Mouse (Mus musculus): Measurements from ENCODE around the gene Pitpnm1. TPM values are rescaled to one million over a fixed set of nuclear protein-coding genes. Genes with fewer than 3 reads are reported as not detected.

The Pitpnm1 gene
- polyA plus RNA-seq, 1 experiment from 2014 or later, result 7.3 TPM

GRCm38 (mm10) chr19:4155223-4156072, 55.6 kb downstream of the Pitpnm1 start:
- ATAC-seq (ENCODE audit: low read depth), result no peak
- Histone ChIP-seq H3K36me3 (ENCODE audit: control insufficient read depth, insufficient read depth) (peaks cover 7% of the 10 kb centered on the region), H3K9ac (ENCODE audit: low read depth, low read length) (peak overlapping the region; percentile 33; the same call in 1 of the 2 replicates), H3K9me3 (replicated peaks; ENCODE audit: control insufficient read depth, low read length) (no peaks in the 10 kb centered on the region), H3K4me2 (ENCODE audit: low read depth, low read length) (0 out of 2 replicates have a peak overlapping the region, but pooled peaks have one; percentile 10), H3K27me3 (ENCODE audit: control insufficient read depth, insufficient read depth, low read depth, low read length) (no peaks in the 10 kb centered on the region), H3K27ac (ENCODE audit: low read length) (peak overlapping the region; percentile 31), H3K4me3 (ENCODE audit: low read depth, low read length) (peak overlapping the region; percentile 3), H3K4me1 (ENCODE audit: control insufficient read depth, low read depth, low read length) (peaks cover 9% of the 10 kb centered on the region)
- WGBS (ENCODE audit: insufficient replicate concordance), result 39% methylated on average over 6 of the region's 6 CpGs

GRCm38 (mm10) chr19:4156073-4156579, 56.3 kb downstream of the Pitpnm1 start:
- H3K27ac ChIP-seq (ENCODE audit: low read length), result no peak overlapping the region
- H3K4me3 ChIP-seq (ENCODE audit: low read depth, low read length), result no peak overlapping the region
- no peak overlapping the region for H3K9ac ChIP-seq (ENCODE audit: low read depth, low read length)
- H3K4me1 ChIP-seq (ENCODE audit: control insufficient read depth, low read depth, low read length), result peaks cover 9% of the 10 kb centered on the region
- peaks cover 10% of the 10 kb centered on the region for H3K36me3 ChIP-seq (ENCODE audit: control insufficient read depth, insufficient read depth)
- no peaks in the 10 kb centered on the region for H3K9me3 ChIP-seq (replicated peaks; ENCODE audit: control insufficient read depth, low read length)
- ATAC-seq (ENCODE audit: low read depth), result no peak
- H3K27me3 ChIP-seq (ENCODE audit: control insufficient read depth, insufficient read depth, low read depth, low read length), result no peaks in the 10 kb centered on the region
- WGBS (ENCODE audit: insufficient replicate concordance), result 64% methylated on average over 20 of the region's 20 CpGs
- H3K4me2 ChIP-seq (ENCODE audit: low read depth, low read length), result no peak overlapping the region

GRCm38 (mm10) chr19:4156771-4157170, 57.0 kb downstream of the Pitpnm1 start:
- no peak for ATAC-seq (ENCODE audit: low read depth)
- Histone ChIP-seq H3K27me3 (ENCODE audit: control insufficient read depth, insufficient read depth, low read depth, low read length) (no peaks in the 10 kb centered on the region), H3K4me1 (ENCODE audit: control insufficient read depth, low read depth, low read length) (peaks cover 10% of the 10 kb centered on the region), H3K9me3 (replicated peaks; ENCODE audit: control insufficient read depth, low read length) (no peaks in the 10 kb centered on the region), H3K27ac (ENCODE audit: low read length) (no peak overlapping the region), H3K4me2 (ENCODE audit: low read depth, low read length) (no peak overlapping the region), H3K36me3 (ENCODE audit: control insufficient read depth, insufficient read depth) (peaks cover 10% of the 10 kb centered on the region), H3K4me3 (ENCODE audit: low read depth, low read length) (no peak overlapping the region), H3K9ac (ENCODE audit: low read depth, low read length) (no peak overlapping the region)
- 82% methylated on average over 12 of the region's 12 CpGs for WGBS (ENCODE audit: insufficient replicate concordance)

DNA sequence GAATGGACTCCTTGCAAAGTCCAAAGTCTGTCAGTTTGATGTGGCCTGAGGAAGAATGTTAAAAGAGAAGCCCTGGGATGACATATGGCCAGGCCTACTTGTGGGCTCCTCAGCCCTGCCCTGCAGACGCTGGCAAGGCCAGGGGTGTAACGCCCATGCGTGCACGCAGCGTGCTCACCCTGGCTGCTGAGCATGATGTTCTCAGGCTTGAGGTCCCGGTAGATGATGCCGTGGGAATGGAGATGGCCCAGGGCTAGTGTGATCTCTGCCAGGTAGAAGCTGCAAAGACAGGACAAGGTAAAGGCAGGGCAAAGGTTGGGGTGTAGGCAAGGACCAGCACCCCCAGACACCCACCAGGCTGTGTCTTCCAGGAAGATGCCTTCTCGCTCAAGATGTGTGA, 59.3 kb downstream of the Pitpnm1 start:
- peaks cover 27% of the 10 kb centered on the region for H3K4me1 ChIP-seq (ENCODE audit: control insufficient read depth, low read depth, low read length)
- no peak for ATAC-seq (ENCODE audit: low read depth)
- WGBS (ENCODE audit: insufficient replicate concordance), result 87% methylated on average over 8 of the region's 8 CpGs
- no peaks in the 10 kb centered on the region for H3K27me3 ChIP-seq (ENCODE audit: control insufficient read depth, insufficient read depth, low read depth, low read length)
- no peak overlapping the region for H3K9ac ChIP-seq (ENCODE audit: low read depth, low read length)
- no peak overlapping the region for H3K4me2 ChIP-seq (ENCODE audit: low read depth, low read length)
- no peaks in the 10 kb centered on the region for H3K9me3 ChIP-seq (replicated peaks; ENCODE audit: control insufficient read depth, low read length)
- no peak overlapping the region for H3K27ac ChIP-seq (ENCODE audit: low read length)
- no peak overlapping the region for H3K4me3 ChIP-seq (ENCODE audit: low read depth, low read length)
- H3K36me3 ChIP-seq (ENCODE audit: control insufficient read depth, insufficient read depth), result peaks cover 10% of the 10 kb centered on the region

- Histone ChIP-seq H3K27me3 (ENCODE audit: control insufficient read depth, insufficient read depth, low read depth, low read length) (no peaks in the 10 kb centered on the region), H3K36me3 (ENCODE audit: control insufficient read depth, insufficient read depth) (peaks cover 9% of the 10 kb centered on the region), H3K27ac (ENCODE audit: low read length) (peak within 1 kb of the TSS; percentile 47), H3K4me3 (ENCODE audit: low read depth, low read length) (peak within 1 kb of the TSS; percentile 77), H3K9me3 (replicated peaks; ENCODE audit: control insufficient read depth, low read length) (no peaks in the 10 kb centered on the region), H3K4me1 (ENCODE audit: control insufficient read depth, low read depth, low read length) (peaks cover 32% of the 10 kb centered on the region), H3K9ac (ENCODE audit: low read depth, low read length) (peak within 1 kb of the TSS; percentile 79), H3K4me2 (ENCODE audit: low read depth, low read length) (peak within 1 kb of the TSS; percentile 66)
- ATAC-seq (ENCODE audit: low read depth), result peak; percentile 84
- WGBS (ENCODE audit: insufficient replicate concordance), result 7% methylated on average over 42 of the region's 42 CpGs
These were observed 63.1 kb downstream of the Pitpnm1 start, which contains the start of gene Rps6kb2 for GRCm38 (mm10) chr19:4162646-4163542. TSS of gene Rps6kb2 (minus strand) at chr19:4163354.

DNA sequence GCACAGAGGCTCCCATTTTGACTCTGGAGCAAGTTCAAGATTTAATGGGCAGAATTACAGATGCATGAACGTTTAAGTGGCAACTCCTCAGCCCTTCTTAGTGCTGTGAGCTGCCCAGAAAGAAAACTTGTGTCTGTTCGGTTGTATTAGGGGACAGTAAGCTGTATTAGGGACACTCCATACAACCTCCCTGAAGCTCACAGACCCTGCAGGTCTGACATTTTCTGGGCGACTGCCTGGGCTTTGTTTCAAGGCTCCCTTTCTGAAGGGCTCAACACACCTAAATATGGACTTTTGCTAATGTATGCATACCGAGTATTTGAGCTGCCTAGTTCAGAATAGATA, 63.7 kb downstream of the Pitpnm1 start:
- H3K4me1 ChIP-seq (ENCODE audit: control insufficient read depth, low read depth, low read length), result peaks cover 32% of the 10 kb centered on the region
- H3K27me3 ChIP-seq (ENCODE audit: control insufficient read depth, insufficient read depth, low read depth, low read length), result no peaks in the 10 kb centered on the region
- no peak for ATAC-seq (ENCODE audit: low read depth)
- peak overlapping the region; percentile 29 for H3K27ac ChIP-seq (ENCODE audit: low read length)
- H3K9me3 ChIP-seq (replicated peaks; ENCODE audit: control insufficient read depth, low read length), result no peaks in the 10 kb centered on the region
- H3K4me2 ChIP-seq (ENCODE audit: low read depth, low read length), result peak overlapping the region; percentile 66
- WGBS (ENCODE audit: insufficient replicate concordance), result 30% methylated on average over 4 of the region's 4 CpGs
- H3K4me3 ChIP-seq (ENCODE audit: low read depth, low read length), result peak overlapping the region; percentile 77
- peak overlapping the region; percentile 79 for H3K9ac ChIP-seq (ENCODE audit: low read depth, low read length)
- peaks cover 7% of the 10 kb centered on the region for H3K36me3 ChIP-seq (ENCODE audit: control insufficient read depth, insufficient read depth)

Other genes starting within 250 kb of the Pitpnm1 start
- gene Chka, start 248.2 kb upstream of the Pitpnm1 start, polyA plus RNA-seq (2015; fragmentation: Nextera tagmentation; extraction: Ambion mirVana), result 18.4 and 19.3 TPM in 2 replicates
- 28.7 and 33.8 TPM in 2 replicates for gene Tcirg1, start 192.9 kb upstream of the Pitpnm1 start, polyA plus RNA-seq (2015; fragmentation: Nextera tagmentation; extraction: Ambion mirVana)
- 150 and 159 TPM in 2 replicates for gene Ndufs8, start 187.2 kb upstream of the Pitpnm1 start, polyA plus RNA-seq (2015; fragmentation: Nextera tagmentation; extraction: Ambion mirVana)
- gene Aldh3b1, start 170.2 kb upstream of the Pitpnm1 start, polyA plus RNA-seq (2015; fragmentation: Nextera tagmentation; extraction: Ambion mirVana), result 8.7 and 10.0 TPM in 2 replicates
- gene Unc93b1, start 164.8 kb upstream of the Pitpnm1 start, polyA plus RNA-seq (2015; fragmentation: Nextera tagmentation; extraction: Ambion mirVana), result 33.9 and 35.8 TPM in 2 replicates
- 0.07 and 0.12 TPM in 2 replicates for gene Aldh3b3, start 141.4 kb upstream of the Pitpnm1 start, polyA plus RNA-seq (2015; fragmentation: Nextera tagmentation; extraction: Ambion mirVana)
- 0.24 and 0.30 TPM in 2 replicates for gene Aldh3b2, start 127.7 kb upstream of the Pitpnm1 start, polyA plus RNA-seq (2015; fragmentation: Nextera tagmentation; extraction: Ambion mirVana)
- 10.5 and 12.4 TPM in 2 replicates for gene Acy3, start 113.4 kb upstream of the Pitpnm1 start, polyA plus RNA-seq (2015; fragmentation: Nextera tagmentation; extraction: Ambion mirVana)
- 0.09 TPM in 1 of 2 replicates, not detected in the other for gene Tbx10, start 107.2 kb upstream of the Pitpnm1 start, polyA plus RNA-seq (2015; fragmentation: Nextera tagmentation; extraction: Ambion mirVana)
- gene Nudt8, start 99.4 kb upstream of the Pitpnm1 start, polyA plus RNA-seq (2015; fragmentation: Nextera tagmentation; extraction: Ambion mirVana), result 12.2 and 12.6 TPM in 2 replicates
- 0.41 and 0.48 TPM in 2 replicates for gene Gm49405, start 99.4 kb upstream of the Pitpnm1 start, polyA plus RNA-seq (2015; fragmentation: Nextera tagmentation; extraction: Ambion mirVana)
- 0.42 and 0.75 TPM in 2 replicates for gene Doc2g, start 96.7 kb upstream of the Pitpnm1 start, polyA plus RNA-seq (2015; fragmentation: Nextera tagmentation; extraction: Ambion mirVana)
- 144 and 145 TPM in 2 replicates for gene Ndufv1, start 87.2 kb upstream of the Pitpnm1 start, polyA plus RNA-seq (2015; fragmentation: Nextera tagmentation; extraction: Ambion mirVana)
- gene Gstp1, start 62.0 kb upstream of the Pitpnm1 start, polyA plus RNA-seq (2015; fragmentation: Nextera tagmentation; extraction: Ambion mirVana), result 796 and 823 TPM in 2 replicates
- gene Gstp2, start 54.0 kb upstream of the Pitpnm1 start, polyA plus RNA-seq (2015; fragmentation: Nextera tagmentation; extraction: Ambion mirVana), result 6.1 and 17.4 TPM in 2 replicates
- 95.4 and 105 TPM in 2 replicates for gene Gstp3, start 40.4 kb upstream of the Pitpnm1 start, polyA plus RNA-seq (2015; fragmentation: Nextera tagmentation; extraction: Ambion mirVana)
- gene Cabp2, start 18.4 kb upstream of the Pitpnm1 start, polyA plus RNA-seq (2015; fragmentation: Nextera tagmentation; extraction: Ambion mirVana), result 0.25 and 0.32 TPM in 2 replicates
- 112 and 117 TPM in 2 replicates for gene Cdk2ap2, start 2.8 kb upstream of the Pitpnm1 start, polyA plus RNA-seq (2015; fragmentation: Nextera tagmentation; extraction: Ambion mirVana)
- 32.4 and 32.6 TPM in 2 replicates for gene Aip, start 25.9 kb downstream of the Pitpnm1 start, polyA plus RNA-seq (2015; fragmentation: Nextera tagmentation; extraction: Ambion mirVana)
- gene Gpr152, start 39.8 kb downstream of the Pitpnm1 start, polyA plus RNA-seq (2015; fragmentation: Nextera tagmentation; extraction: Ambion mirVana), result 0.02 TPM in 1 of 2 replicates, not detected in the other
- gene Cabp4, start 44.0 kb downstream of the Pitpnm1 start, polyA plus RNA-seq (2015; fragmentation: Nextera tagmentation; extraction: Ambion mirVana), result 0.18 and 0.20 TPM in 2 replicates
- gene Coro1b, start 48.6 kb downstream of the Pitpnm1 start, polyA plus RNA-seq (2015; fragmentation: Nextera tagmentation; extraction: Ambion mirVana), result 72.4 and 74.8 TPM in 2 replicates
- gene Ptprcap, start 53.6 kb downstream of the Pitpnm1 start, polyA plus RNA-seq (2015; fragmentation: Nextera tagmentation; extraction: Ambion mirVana), result 17.6 and 17.9 TPM in 2 replicates
- gene Rps6kb2, start 63.4 kb downstream of the Pitpnm1 start, polyA plus RNA-seq (2015; fragmentation: Nextera tagmentation; extraction: Ambion mirVana), result 29.4 and 31.9 TPM in 2 replicates
- gene Carns1, start 75.5 kb downstream of the Pitpnm1 start, polyA plus RNA-seq (2015; fragmentation: Nextera tagmentation; extraction: Ambion mirVana), result 0.49 and 0.67 TPM in 2 replicates
- 5.5 and 8.1 TPM in 2 replicates for gene Tbc1d10c, start 91.3 kb downstream of the Pitpnm1 start, polyA plus RNA-seq (2015; fragmentation: Nextera tagmentation; extraction: Ambion mirVana)
- 380 and 393 TPM in 2 replicates for gene Ppp1ca, start 92.1 kb downstream of the Pitpnm1 start, polyA plus RNA-seq (2015; fragmentation: Nextera tagmentation; extraction: Ambion mirVana)
- 14.1 and 14.2 TPM in 2 replicates for gene Rad9a, start 101.7 kb downstream of the Pitpnm1 start, polyA plus RNA-seq (2015; fragmentation: Nextera tagmentation; extraction: Ambion mirVana)
- gene Clcf1, start 114.2 kb downstream of the Pitpnm1 start, polyA plus RNA-seq (2015; fragmentation: Nextera tagmentation; extraction: Ambion mirVana), result 0.39 and 0.61 TPM in 2 replicates
- not detected in 2 replicates for gene AC109138.7, start 114.4 kb downstream of the Pitpnm1 start, polyA plus RNA-seq (2015; fragmentation: Nextera tagmentation; extraction: Ambion mirVana)
- 12.2 and 14.8 TPM in 2 replicates for gene Pold4, start 131.9 kb downstream of the Pitpnm1 start, polyA plus RNA-seq (2015; fragmentation: Nextera tagmentation; extraction: Ambion mirVana)
- gene Ssh3, start 169.2 kb downstream of the Pitpnm1 start, polyA plus RNA-seq (2015; fragmentation: Nextera tagmentation; extraction: Ambion mirVana), result 2.1 TPM in 2 replicates
- 1.1 and 1.2 TPM in 2 replicates for gene Ankrd13d, start 183.1 kb downstream of the Pitpnm1 start, polyA plus RNA-seq (2015; fragmentation: Nextera tagmentation; extraction: Ambion mirVana)
- gene Grk2, start 206.2 kb downstream of the Pitpnm1 start, polyA plus RNA-seq (2015; fragmentation: Nextera tagmentation; extraction: Ambion mirVana), result 7.8 and 9.5 TPM in 2 replicates